Mouse (Mus musculus): Measurements from ENCODE around the gene Akr1d1.

The Akr1d1 gene

GRCm38 (mm10) chr6:37617431-37618011 lies 87.5 kb downstream of the Akr1d1 start:
- peak in 1 of 2 experiments; percentile 1 for DNase-seq (ENCODE audit: low spot score in 2 of 2)

Data from frontal cortex, postnatal 36 days (tissue).